Mouse (Mus musculus): Measurements from ENCODE around the gene Sh2d2a. TPM values are rescaled to one million over a fixed set of nuclear protein-coding genes. Genes with fewer than 3 reads are reported as not detected.

Gene Sh2d2a
- total RNA-seq (2012; rRNA removed) (not detected in 2 replicates), polyA plus RNA-seq (2012; ENCODE audit: insufficient read depth in 1 of 2, insufficient read length in 2 of 2, low read depth in 1 of 2, low replicate concordance in 2 of 2, missing spikeins in 1 of 2) (not detected)

DNA sequence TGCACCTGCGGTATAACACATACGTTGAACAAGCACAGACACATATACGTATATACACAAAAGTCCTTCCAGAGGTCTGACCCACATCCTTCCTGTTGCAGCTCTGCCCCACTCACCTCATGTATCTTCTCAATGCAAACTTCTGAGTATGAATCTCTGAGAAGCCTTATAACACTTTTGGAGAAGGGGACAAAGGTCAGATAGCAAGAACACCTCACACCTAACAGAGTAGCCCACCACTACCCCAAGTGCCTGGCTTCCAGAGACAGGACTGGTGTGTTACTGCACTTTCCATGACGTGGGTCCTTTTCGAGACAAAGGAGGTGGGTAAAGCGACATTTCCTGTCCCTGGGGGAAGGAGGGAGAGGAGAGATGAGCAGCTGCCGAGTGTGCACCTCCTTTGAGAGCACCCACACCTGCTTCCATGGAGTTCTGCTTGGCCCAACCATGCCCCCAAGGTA lies at the start of gene Sh2d2a:
Gene Sh2d2a, plus strand, starts transcription at position 106 of the 461 bp plus-strand sequence.
- Histone ChIP-seq H3K4me1 (ENCODE audit: control insufficient read depth in 1 of 2, insufficient read depth in 2 of 2, low read length in 2 of 2) (no peaks in the 10 kb centered on the region), H3K9ac (ENCODE audit: control insufficient read depth, low read depth, low read length, poor library complexity, severe bottlenecking) (no peak within 1 kb of the TSS), H3K36me3 (ENCODE audit: control insufficient read depth in 1 of 2, insufficient read depth in 2 of 2, low read length in 2 of 2) (no peaks in the 10 kb centered on the region), H3K4me3 (ENCODE audit: control insufficient read depth in 1 of 2, insufficient read depth in 1 of 2, low read depth in 2 of 2, low read length in 2 of 2) (no peak within 1 kb of the TSS), H3K27ac (ENCODE audit: control insufficient read depth, low read depth, low read length) (no peak within 1 kb of the TSS), H3K27me3 (ENCODE audit: control insufficient read depth in 1 of 2, insufficient read depth in 2 of 2, low read length in 2 of 2) (peaks cover 4 to 9% of the 10 kb centered on the region in 2 experiments), H3K79me2 (ENCODE audit: control insufficient read depth, insufficient read depth, low read length, poor library complexity) (no peaks in the 10 kb centered on the region), H3K9me3 (replicated peaks; ENCODE audit: insufficient read depth, low read length) (no peaks in the 10 kb centered on the region)
- no peak for DNase-seq (ENCODE audit: low read depth, low spot score)
- TF ChIP-seq GATA1 (IDR thresholded peaks at IDR 0.05; ENCODE audit: low read depth, low read length): no peak
- no peak for TF ChIP-seq ZKSCAN1 (IDR thresholded peaks at IDR 0.05; ENCODE audit: low read depth, low read length)
- no peak for TF ChIP-seq MYB (IDR thresholded peaks at IDR 0.05; ENCODE audit: low read depth, low read length)
- TF ChIP-seq BHLHE40 (IDR thresholded peaks at IDR 0.05; ENCODE audit: borderline replicate concordance, low read depth, low read length): no peak
- TF ChIP-seq MAZ (IDR thresholded peaks at IDR 0.05; ENCODE audit: low read depth, low read length): no peak
- no peak for TF ChIP-seq ETS1 (IDR thresholded peaks at IDR 0.05; ENCODE audit: low read depth, low read length)
- TF ChIP-seq TAL1 (IDR thresholded peaks at IDR 0.05; ENCODE audit: low read length): no peak
- no peak for TF ChIP-seq JUND (IDR thresholded peaks at IDR 0.05; ENCODE audit: low read depth, low read length)
- TF ChIP-seq ZNF384 (IDR thresholded peaks at IDR 0.05; ENCODE audit: low read depth, low read length): no peak

DNA sequence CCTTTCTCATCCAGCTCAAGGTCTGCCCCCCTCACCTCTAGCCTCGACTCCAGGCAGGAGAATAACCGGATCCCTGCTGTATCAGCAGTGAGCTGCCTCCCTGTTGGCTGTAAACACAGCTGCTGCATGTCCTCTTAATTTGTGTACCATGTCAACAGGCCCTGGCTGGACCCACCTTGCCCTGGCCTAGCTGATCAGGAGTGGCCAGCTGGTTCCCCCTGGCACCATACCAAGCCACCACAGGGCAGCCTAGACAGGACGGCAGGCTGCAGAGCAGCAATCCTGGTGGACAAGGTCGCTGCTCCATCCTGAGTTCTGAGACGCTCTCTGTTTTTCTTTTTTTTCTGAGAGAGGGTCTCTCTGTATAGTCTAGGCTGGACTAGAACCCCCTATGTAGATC lies 44.9 kb upstream of the Sh2d2a start:
- Histone ChIP-seq H3K9ac (ENCODE audit: control insufficient read depth, low read depth, low read length, poor library complexity, severe bottlenecking) (no peak overlapping the region), H3K4me3 (ENCODE audit: control insufficient read depth in 1 of 2, insufficient read depth in 1 of 2, low read depth in 2 of 2, low read length in 2 of 2) (no peak overlapping the region), H3K4me1 (ENCODE audit: control insufficient read depth in 1 of 2, insufficient read depth in 2 of 2, low read length in 2 of 2) (peaks cover 0 to 12% of the 10 kb centered on the region in 2 experiments; a peak in 1 of 4 replicates), H3K9me3 (replicated peaks; ENCODE audit: insufficient read depth, low read length) (no peaks in the 10 kb centered on the region), H3K27ac (ENCODE audit: control insufficient read depth, low read depth, low read length) (no peak overlapping the region), H3K79me2 (ENCODE audit: control insufficient read depth, insufficient read depth, low read length, poor library complexity) (no peaks in the 10 kb centered on the region), H3K27me3 (ENCODE audit: control insufficient read depth in 1 of 2, insufficient read depth in 2 of 2, low read length in 2 of 2) (peaks cover 0 to 10% of the 10 kb centered on the region in 2 experiments; a peak in 3 of 4 replicates), H3K36me3 (ENCODE audit: control insufficient read depth in 1 of 2, insufficient read depth in 2 of 2, low read length in 2 of 2) (peaks cover 0 to 4% of the 10 kb centered on the region in 2 experiments; a peak in 1 of 4 replicates)
- no peak for DNase-seq (ENCODE audit: low read depth, low spot score)
- TF ChIP-seq CHD2 (IDR thresholded peaks at IDR 0.05; ENCODE audit: low read length) (no peak), NELFE (IDR thresholded peaks at IDR 0.05; ENCODE audit: low read depth, low read length) (no peak), UBTF (IDR thresholded peaks at IDR 0.05; ENCODE audit: borderline replicate concordance, insufficient read depth, low read depth, low read length) (no peak), ETS1 (IDR thresholded peaks at IDR 0.05; ENCODE audit: low read depth, low read length) (no peak), RAD21 (IDR thresholded peaks at IDR 0.05; ENCODE audit: low read depth, low read length) (no peak), TAL1 (IDR thresholded peaks at IDR 0.05; ENCODE audit: low read length) (no peak), ZKSCAN1 (IDR thresholded peaks at IDR 0.05; ENCODE audit: low read depth, low read length) (no peak), GABPA (IDR thresholded peaks at IDR 0.05; ENCODE audit: low read depth, low read length) (no peak), MAFK (IDR thresholded peaks at IDR 0.05; ENCODE audit: borderline replicate concordance, low read depth, low read length) (no peak), USF2 (IDR thresholded peaks at IDR 0.05; ENCODE audit: borderline replicate concordance in 1 of 2, insufficient read depth in 1 of 2, low read depth in 1 of 2, low read length in 2 of 2) (no peak), TBP (IDR thresholded peaks at IDR 0.05; ENCODE audit: low read depth, low read length) (no peak), HCFC1 (IDR thresholded peaks at IDR 0.05; ENCODE audit: low read depth, low read length) (no peak), SMC3 (IDR thresholded peaks at IDR 0.05; ENCODE audit: low read depth, low read length) (no peak)

All from MEL (cell line).